Mouse (Mus musculus): ENCODE data around the gene Tal1.

DNA sequence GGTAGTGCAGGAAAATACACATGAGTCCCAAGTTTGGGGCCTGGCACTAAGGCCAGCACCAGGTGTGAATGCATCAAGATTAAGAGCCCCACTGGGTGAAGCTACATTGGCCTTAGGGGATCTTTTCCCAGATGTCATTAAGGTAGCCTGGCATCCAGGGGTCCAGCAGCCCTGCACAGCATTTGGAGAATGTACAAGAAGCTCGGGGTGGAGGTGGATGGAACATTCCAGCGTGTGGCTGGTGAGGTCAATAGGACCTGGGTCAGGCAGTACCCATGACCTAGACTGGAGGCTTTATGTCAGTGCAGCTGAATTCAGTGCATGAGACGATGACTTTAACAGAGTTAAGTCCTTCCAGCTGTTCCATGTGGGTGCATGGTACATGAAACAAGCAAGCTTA is 35.6 kb downstream of the Tal1 start:
- TF ChIP-seq CTCF (IDR thresholded peaks at IDR 0.05; ENCODE audit: control insufficient read depth, insufficient read depth, insufficient replicate concordance, low read depth, low read length) (no peak), POLR2A (IDR thresholded peaks at IDR 0.05; ENCODE audit: control insufficient read depth, low read depth, low read length) (no peak)
